Mouse (Mus musculus) spleen, adult 2 months (tissue): ENCODE measurements around the gene Tbxas1.

Experiments used
- CTCF ChIP-seq: fragments of 200-500 bp; IDR thresholded peaks from 2 replicates; pipeline ENCODE4 v1.5.1; 2011; ENCODE audit warnings: mild to moderate bottlenecking, inconsistent platforms; ENCODE audit not compliant: insufficient read depth, insufficient read length, insufficient replicate concordance; ENCODE audit errors: extremely low read depth
- POLR2A ChIP-seq: fragments of 200-500 bp; IDR thresholded peaks from 2 replicates; pipeline ENCODE4 v1.6.1; 2011; ENCODE audit warnings: low read depth, low read length, inconsistent platforms

DNA sequence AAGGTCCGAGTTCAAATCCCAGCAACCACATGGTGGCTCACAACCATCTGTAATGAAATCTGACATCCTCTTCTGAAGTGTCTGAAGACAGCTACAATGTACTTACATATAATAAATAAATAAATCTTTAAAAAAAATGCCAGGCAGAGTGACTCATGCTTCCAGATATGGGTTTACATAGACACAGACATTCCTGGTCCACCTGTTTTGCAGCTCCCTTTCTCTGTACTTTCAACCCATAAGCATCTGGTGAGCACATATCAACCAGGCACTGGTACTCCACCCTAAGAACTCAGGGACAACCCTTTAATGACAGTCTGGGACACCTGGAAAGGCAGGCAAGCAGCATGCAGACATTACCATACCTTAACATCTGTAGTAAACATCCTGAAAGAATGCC, 240.2 kb downstream of the Tbxas1 start:
- no peak for TF ChIP-seq CTCF
- TF ChIP-seq POLR2A, result no peak
